In the genomic region with DNA sequence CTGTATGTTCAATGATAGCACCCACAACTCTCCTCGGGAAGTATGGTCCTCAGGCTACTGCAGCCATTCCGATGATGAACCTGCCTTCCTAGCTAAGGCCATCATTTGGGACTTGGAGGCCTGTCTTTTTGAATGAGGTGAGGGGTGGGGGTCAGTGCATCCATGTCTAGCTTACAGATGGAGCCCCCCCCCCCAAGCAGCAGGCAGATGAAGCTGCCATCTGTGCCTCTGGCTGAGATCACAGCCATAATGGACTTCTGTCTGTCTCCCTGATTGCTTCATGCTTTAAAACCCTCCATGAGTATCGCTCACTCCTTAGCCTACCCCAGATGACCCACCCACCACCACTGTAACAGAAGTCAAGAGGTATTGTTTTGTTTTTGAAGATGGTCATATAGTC, we compare ENCODE assay signal across 16 mouse cellular contexts. TPM values are rescaled to one million over a fixed set of nuclear protein-coding genes. Genes with fewer than 3 reads are reported as not detected.
"Had no signal": no experiment of that assay in that cellular context is flagged by ENCODE, and none has a peak within 500 bp of the region (broad histone marks: within the 10 kb centered on the region; RNA-seq: fewer than 3 reads in every experiment).

No protein-coding gene starts in this region.

- DNase-seq: liver; liver, embryonic 13.5 days; liver, postnatal 0 days; lung, adult 18-20 months; lung, adult 2 months; lung, embryonic 14.5 days; lung, postnatal 10 days; lung, postnatal 14 days; lung, postnatal 36 days; lung, postnatal 4 days; midbrain, embryonic 14.5 days had no signal

RNA-seq across cellular contexts. Expression of gene Xkr7, which starts 12.3 kb away (rescaled TPM):
- total RNA-seq: liver, adult 2 months; megakaryocyte progenitor cell, adult 5-6 weeks; megakaryocyte, adult 5-6 weeks; megakaryocyte-erythroid progenitor cell, adult 5-6 weeks; monocyte, adult 5-6 weeks had no signal

RNA-seq across cellular contexts. Expression of gene Ccm2l, which starts 46.4 kb away (rescaled TPM):
- total RNA-seq: megakaryocyte-erythroid progenitor cell, adult 5-6 weeks; monocyte, adult 5-6 weeks had no signal

RNA-seq across cellular contexts. Expression of gene Ttll9, which starts 57.1 kb away (rescaled TPM):
- total RNA-seq: liver, adult 2 months; megakaryocyte-erythroid progenitor cell, adult 5-6 weeks; monocyte, adult 5-6 weeks had no signal
